Mouse (Mus musculus) midbrain, embryonic 11.5 days (tissue): ENCODE measurements around the gene Napb. TPM values are rescaled to one million over a fixed set of nuclear protein-coding genes. Genes with fewer than 3 reads are reported as not detected.

Experiments used
- ATAC-seq: fragments of 200-750 bp; cut with Nextera tagmentation; 2 replicates; pipeline ENCODE4 v1.8.0; 2017; ENCODE audit warnings: moderate TSS enrichment, moderate library complexity; ENCODE audit not compliant: low FRiP score
- DNase-seq: peaks from one replicate; pipeline ENCODE4 v3.0.0; 2015; ENCODE audit warnings: low spot score; ENCODE audit errors: missing footprints
- H3K27ac ChIP-seq: fragments of 300-500 bp; sonication (generic); 2 replicates; pipeline ENCODE4 v1.5.1; 2014; ENCODE audit warnings: low read depth, low read length
- H3K27me3 ChIP-seq: fragments of 300-500 bp; sonication (generic); 2 replicates; pipeline ENCODE4 v1.6.1; 2014; ENCODE audit warnings: mild to moderate bottlenecking, low read length, moderate library complexity, mixed read lengths; ENCODE audit not compliant: control insufficient read depth, insufficient read depth
- H3K36me3 ChIP-seq: fragments of 300-500 bp; sonication (generic); 2 replicates; pipeline ENCODE4 v1.6.1; 2014; ENCODE audit warnings: mild to moderate bottlenecking, low read length, moderate library complexity, mixed read lengths; ENCODE audit not compliant: control insufficient read depth, insufficient read depth
- H3K4me1 ChIP-seq: fragments of 300-500 bp; sonication (generic); 2 replicates; pipeline ENCODE4 v1.6.1; 2014; ENCODE audit warnings: low read length; ENCODE audit not compliant: control insufficient read depth, insufficient read depth
- H3K4me2 ChIP-seq: fragments of 300-500 bp; sonication (generic); 2 replicates; pipeline ENCODE4 v1.6.1; 2014; ENCODE audit warnings: mild to moderate bottlenecking, moderate library complexity
- H3K4me3 ChIP-seq: fragments of 300-500 bp; sonication (generic); 2 replicates; pipeline ENCODE4 v1.5.1; 2014; ENCODE audit warnings: low read depth, low read length
- H3K9ac ChIP-seq: fragments of 300-500 bp; sonication (generic); 2 replicates; pipeline ENCODE4 v1.6.1; 2014; ENCODE audit warnings: low read length
- H3K9me3 ChIP-seq: fragments of 300-500 bp; sonication (generic); 2 replicates; pipeline ENCODE4 v1.6.1; 2016; ENCODE audit warnings: low read length; ENCODE audit not compliant: control insufficient read depth
- WGBS: fragments of 180-500 bp; shearing (Covaris S2); extraction: QIAGEN DNeasy Blood & Tissue Kit; methylation state at CpG from one replicate; pipeline ENCODE4 v1.1.7; 2014; 5-methylcytosine and 5-hydroxymethylcytosine counted together
- polyA plus RNA-seq: library from polyadenylated mRNA; unstranded; fragments of >200 nt; fragmentation: Nextera tagmentation; extraction: Ambion mirVana; gene quantifications from 2 replicates; pipeline ENCODE4 v1.2.1, GENCODE M21; 2014

Gene Napb
- polyA plus RNA-seq, 1 experiment from 2014 or later: 17.1 TPM

GRCm38 (mm10) chr2:148743001-148743400, 10.7 kb upstream of the Napb start:
- Histone ChIP-seq H3K36me3 (no peaks in the 10 kb centered on the region), H3K27ac (no peak overlapping the region), H3K4me2 (no peak overlapping the region), H3K27me3 (no peaks in the 10 kb centered on the region), H3K4me3 (no peak overlapping the region), H3K4me1 (no peaks in the 10 kb centered on the region), H3K9me3 (no peaks in the 10 kb centered on the region), H3K9ac (no peak overlapping the region)
- DNase-seq (no peak), ATAC-seq (no peak)
- WGBS: 79% methylated on average over 3 of the region's 3 CpGs

GRCm38 (mm10) chr2:148731614-148732326, 497 bp downstream of the Napb start:
- DNase-seq: peak; percentile 93
- no peaks in the 10 kb centered on the region for H3K27me3 ChIP-seq
- ATAC-seq: peak; percentile 81; the same call in 1 of the 2 replicates
- peak overlapping the region; percentile 94 for H3K4me2 ChIP-seq
- H3K9ac ChIP-seq: peak overlapping the region; percentile 83
- peaks cover 5% of the 10 kb centered on the region; the same call in 1 of the 2 replicates for H3K9me3 ChIP-seq
- WGBS: under 1% methylated on average over 35 of the region's 35 CpGs
- H3K4me1 ChIP-seq: peaks cover 4% of the 10 kb centered on the region; the same call in 1 of the 2 replicates
- no peak overlapping the region for H3K27ac ChIP-seq
- H3K36me3 ChIP-seq: no peaks in the 10 kb centered on the region
- H3K4me3 ChIP-seq: peak overlapping the region; percentile 66

- ATAC-seq (no peak), DNase-seq (no peak)
- WGBS: 82% methylated on average over 2 of the region's 2 CpGs
- Histone ChIP-seq H3K9ac (no peak overlapping the region), H3K4me3 (no peak overlapping the region), H3K27ac (no peak overlapping the region), H3K4me1 (no peaks in the 10 kb centered on the region), H3K9me3 (no peaks in the 10 kb centered on the region), H3K4me2 (no peak overlapping the region), H3K27me3 (no peaks in the 10 kb centered on the region), H3K36me3 (no peaks in the 10 kb centered on the region)
These were observed 12.8 kb downstream of the Napb start for GRCm38 (mm10) chr2:148719271-148719995.

GRCm38 (mm10) chr2:148717072-148717471, 15.2 kb downstream of the Napb start:
- peak; percentile 33 for DNase-seq
- no peak overlapping the region for H3K4me3 ChIP-seq
- no peaks in the 10 kb centered on the region for H3K4me1 ChIP-seq
- ATAC-seq: no peak
- no peak overlapping the region for H3K9ac ChIP-seq
- no peaks in the 10 kb centered on the region for H3K27me3 ChIP-seq
- H3K4me2 ChIP-seq: no peak overlapping the region
- H3K27ac ChIP-seq: no peak overlapping the region
- WGBS: 62% methylated on average over 2 of the region's 2 CpGs
- H3K9me3 ChIP-seq: no peaks in the 10 kb centered on the region
- no peaks in the 10 kb centered on the region for H3K36me3 ChIP-seq

GRCm38 (mm10) chr2:148712326-148712725, 19.9 kb downstream of the Napb start:
- Histone ChIP-seq H3K9me3 (no peaks in the 10 kb centered on the region), H3K4me2 (no peak overlapping the region), H3K4me1 (no peaks in the 10 kb centered on the region), H3K4me3 (no peak overlapping the region), H3K27ac (no peak overlapping the region), H3K27me3 (no peaks in the 10 kb centered on the region), H3K36me3 (0 out of 2 replicates have a peak, but pooled peaks cover 2% of the 10 kb centered on the region), H3K9ac (no peak overlapping the region)
- ATAC-seq (no peak), DNase-seq (no peak)
- WGBS: 82% methylated on average over 3 of the region's 3 CpGs

GRCm38 (mm10) chr2:148707202-148707530, 25.1 kb downstream of the Napb start:
- H3K4me3 ChIP-seq: no peak overlapping the region
- no peak overlapping the region for H3K4me2 ChIP-seq
- no peaks in the 10 kb centered on the region for H3K9me3 ChIP-seq
- WGBS: 64% methylated on average over 6 of the region's 6 CpGs
- H3K27me3 ChIP-seq: no peaks in the 10 kb centered on the region
- H3K9ac ChIP-seq: no peak overlapping the region
- no peaks in the 10 kb centered on the region for H3K4me1 ChIP-seq
- 0 out of 2 replicates have a peak, but pooled peaks cover 2% of the 10 kb centered on the region for H3K36me3 ChIP-seq
- no peak for ATAC-seq
- H3K27ac ChIP-seq: no peak overlapping the region
- DNase-seq: no peak

GRCm38 (mm10) chr2:148706409-148707201, 25.7 kb downstream of the Napb start:
- no peak overlapping the region for H3K9ac ChIP-seq
- no peaks in the 10 kb centered on the region for H3K4me1 ChIP-seq
- H3K27me3 ChIP-seq: no peaks in the 10 kb centered on the region
- no peaks in the 10 kb centered on the region for H3K9me3 ChIP-seq
- H3K4me3 ChIP-seq: no peak overlapping the region
- H3K4me2 ChIP-seq: no peak overlapping the region
- H3K27ac ChIP-seq: no peak overlapping the region
- peak; percentile 85 for DNase-seq
- peak; percentile 58 for ATAC-seq
- WGBS: 75% methylated on average over 15 of the region's 15 CpGs
- 0 out of 2 replicates have a peak, but pooled peaks cover 2% of the 10 kb centered on the region for H3K36me3 ChIP-seq

- 90% methylated on average over 5 of the region's 5 CpGs for WGBS
- ATAC-seq: no peak
- no peaks in the 10 kb centered on the region; the same call in 1 of the 2 replicates for H3K36me3 ChIP-seq
- H3K9me3 ChIP-seq: no peaks in the 10 kb centered on the region
- no peak overlapping the region for H3K4me3 ChIP-seq
- H3K27ac ChIP-seq: no peak overlapping the region
- H3K4me1 ChIP-seq: no peaks in the 10 kb centered on the region
- no peak overlapping the region for H3K4me2 ChIP-seq
- H3K9ac ChIP-seq: no peak overlapping the region
- H3K27me3 ChIP-seq: no peaks in the 10 kb centered on the region
- DNase-seq: no peak
These were observed 33.7 kb downstream of the Napb start for GRCm38 (mm10) chr2:148698571-148698970.
